Mouse (Mus musculus): Measurements from ENCODE around the gene Trim29. TPM values are rescaled to one million over a fixed set of nuclear protein-coding genes. Genes with fewer than 3 reads are reported as not detected.

Gene Trim29
- total RNA-seq, 2 experiments from 2014 or later, result not detected

DNA sequence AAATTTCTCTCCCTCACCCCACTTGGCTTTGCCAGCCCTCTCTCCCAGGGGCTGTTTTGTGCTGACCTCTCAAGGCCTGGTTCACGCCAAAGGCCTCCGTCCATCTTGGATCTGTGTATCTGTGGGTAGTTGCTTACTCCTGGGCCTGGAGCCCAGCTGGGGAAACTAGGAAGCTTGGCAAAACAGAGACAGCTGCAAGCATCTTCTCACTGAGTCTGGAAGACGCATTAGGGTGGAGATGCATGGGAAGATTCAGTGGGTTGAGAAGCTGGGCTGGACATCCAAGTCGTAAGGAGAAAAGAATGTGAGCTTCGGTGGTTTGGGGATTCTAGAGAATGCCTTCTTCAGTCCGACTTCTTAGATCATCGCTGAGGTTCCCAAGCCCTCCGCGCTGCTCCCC lies 36.9 kb upstream of the Trim29 start:
- no peak for TF ChIP-seq CTCF (IDR thresholded peaks at IDR 0.05)
- Histone ChIP-seq H3K27ac (no peak overlapping the region), H3K4me3 (no peak overlapping the region)
- intact Hi-C loops (cut with DNase I), result no loop called here
- no peak for DNase-seq (ENCODE audit: extremely low spot score in 1 of 2, low spot score in 2 of 2)

DNA sequence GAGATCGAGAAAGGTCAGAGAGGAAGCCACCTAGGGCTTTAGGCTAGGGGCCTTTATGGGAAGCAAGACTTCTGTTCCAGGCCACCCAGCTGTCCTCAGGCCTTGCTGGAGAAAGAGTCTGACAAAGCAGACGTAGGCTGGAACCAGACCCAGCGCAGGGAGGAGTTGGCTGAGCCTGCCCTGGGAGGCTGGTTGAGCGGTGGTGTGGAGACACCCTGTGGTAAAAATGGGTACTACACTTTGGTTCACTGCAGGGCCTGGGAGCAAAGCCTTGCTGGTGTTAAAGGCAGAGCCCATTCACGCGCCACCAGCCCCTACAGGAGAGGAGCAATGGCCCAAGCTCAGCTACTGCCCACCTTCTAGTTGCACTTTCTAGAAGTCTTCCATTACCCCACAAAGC lies 26.4 kb upstream of the Trim29 start:
- intact Hi-C loops (cut with DNase I), result loop anchor here (1.0 to 5.0 kb wide), 3 partner anchors 63 to 282 kb away; no protein-coding TSS in a partner anchor
- no peak overlapping the region for H3K4me3 ChIP-seq
- H3K27ac ChIP-seq, result no peak overlapping the region
- DNase-seq (ENCODE audit: extremely low spot score in 1 of 2, low spot score in 2 of 2), result peak; percentile 78 to 81
- peak; percentile 97 for TF ChIP-seq CTCF (IDR thresholded peaks at IDR 0.05)

DNA sequence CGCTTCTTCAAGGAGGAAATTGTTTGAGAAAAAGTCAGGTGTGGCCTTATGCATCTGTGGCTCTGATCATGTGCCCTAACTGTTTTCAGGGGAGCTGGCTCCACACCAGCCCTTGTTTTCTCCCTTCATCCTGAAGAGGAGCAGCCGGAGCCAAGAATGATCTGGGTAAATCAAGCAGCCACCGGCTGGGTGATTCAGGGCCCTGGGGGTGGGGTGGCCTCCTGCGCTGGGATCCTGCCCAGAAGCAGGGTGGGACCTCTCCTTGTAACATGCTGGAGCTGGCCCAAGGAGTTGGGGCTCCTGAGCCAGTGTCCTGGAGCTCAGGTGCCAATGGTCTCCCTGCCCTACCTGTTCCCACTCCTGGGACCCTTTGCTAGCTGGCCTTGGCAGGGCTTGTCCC lies 25.4 kb upstream of the Trim29 start:
- Histone ChIP-seq H3K4me3 (no peak overlapping the region), H3K27ac (no peak overlapping the region)
- no peak for TF ChIP-seq CTCF (IDR thresholded peaks at IDR 0.05)
- intact Hi-C loops (cut with DNase I), result no loop called here
- DNase-seq (ENCODE audit: extremely low spot score in 1 of 2, low spot score in 2 of 2), result no peak

DNA sequence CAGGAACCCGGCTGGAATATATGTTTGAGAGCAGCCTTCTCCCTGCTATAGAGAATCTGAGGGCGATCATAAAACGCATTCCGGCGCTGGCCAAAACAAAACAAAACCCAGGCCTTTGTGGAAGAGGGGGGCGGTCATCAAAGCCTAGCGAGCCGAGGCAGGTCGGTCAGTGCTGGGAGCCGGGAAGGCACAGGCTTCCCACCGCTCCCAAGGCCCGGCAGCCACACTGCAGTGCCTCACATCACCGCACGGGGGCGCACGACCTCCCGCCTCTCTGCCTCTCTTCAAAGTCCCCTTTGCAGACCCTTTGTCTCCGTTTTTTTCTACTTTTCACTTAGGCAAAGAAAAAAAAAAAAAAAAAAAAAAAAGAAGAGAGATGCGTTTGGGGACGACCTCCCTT lies 23.8 kb upstream of the Trim29 start:
- intact Hi-C loops (cut with DNase I), result no loop called here
- H3K4me3 ChIP-seq, result no peak overlapping the region
- peak; percentile 55 to 68 for DNase-seq (ENCODE audit: extremely low spot score in 1 of 2, low spot score in 2 of 2)
- peak; percentile 94 for TF ChIP-seq CTCF (IDR thresholded peaks at IDR 0.05)
- H3K27ac ChIP-seq, result no peak overlapping the region

DNA sequence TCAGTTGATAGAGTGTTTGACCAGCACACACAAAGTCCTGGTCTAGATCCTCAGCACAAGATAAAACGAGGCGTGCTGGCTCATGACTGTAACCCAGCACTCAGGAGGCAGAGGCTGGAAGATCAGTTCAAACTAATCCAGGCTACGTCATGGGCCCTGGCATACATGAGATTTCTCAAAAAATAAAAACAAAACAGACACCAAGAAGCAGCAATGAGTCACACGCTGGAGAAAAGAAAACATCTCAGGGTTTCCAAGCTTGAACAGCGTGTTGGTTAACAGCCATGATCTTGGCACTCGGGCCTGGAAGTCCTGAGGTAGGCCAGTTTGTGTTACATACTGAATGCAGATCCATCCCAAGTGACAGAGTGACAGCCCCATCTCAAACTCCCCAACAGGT lies 17.6 kb upstream of the Trim29 start:
- DNase-seq (ENCODE audit: extremely low spot score in 1 of 2, low spot score in 2 of 2), result no peak
- no peak for TF ChIP-seq CTCF (IDR thresholded peaks at IDR 0.05)
- Histone ChIP-seq H3K27ac (no peak overlapping the region), H3K4me3 (no peak overlapping the region)
- intact Hi-C loops (cut with DNase I), result no loop called here

DNA sequence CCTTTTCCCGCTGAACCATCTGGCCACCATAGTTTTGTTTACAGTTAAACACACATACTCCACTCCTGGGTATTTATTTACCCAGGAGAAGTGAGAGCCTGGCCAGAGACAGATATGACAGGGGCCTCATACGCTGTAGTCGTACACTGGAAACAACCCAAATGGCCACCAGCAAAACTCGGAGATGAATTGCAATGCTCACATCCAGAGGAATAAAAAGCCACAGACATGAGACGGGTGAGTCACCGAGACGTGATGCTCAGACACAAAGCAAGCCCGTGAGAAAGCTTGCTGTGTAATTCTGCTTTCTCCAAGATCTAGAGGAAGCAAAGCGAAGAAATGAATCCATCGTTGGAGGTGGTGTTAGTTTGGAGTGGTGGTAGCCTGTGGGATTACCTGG lies 10.3 kb upstream of the Trim29 start:
- Histone ChIP-seq H3K4me3 (no peak overlapping the region), H3K27ac (no peak overlapping the region)
- intact Hi-C loops (cut with DNase I), result no loop called here
- no peak for TF ChIP-seq CTCF (IDR thresholded peaks at IDR 0.05)
- no peak for DNase-seq (ENCODE audit: extremely low spot score in 1 of 2, low spot score in 2 of 2)

DNA sequence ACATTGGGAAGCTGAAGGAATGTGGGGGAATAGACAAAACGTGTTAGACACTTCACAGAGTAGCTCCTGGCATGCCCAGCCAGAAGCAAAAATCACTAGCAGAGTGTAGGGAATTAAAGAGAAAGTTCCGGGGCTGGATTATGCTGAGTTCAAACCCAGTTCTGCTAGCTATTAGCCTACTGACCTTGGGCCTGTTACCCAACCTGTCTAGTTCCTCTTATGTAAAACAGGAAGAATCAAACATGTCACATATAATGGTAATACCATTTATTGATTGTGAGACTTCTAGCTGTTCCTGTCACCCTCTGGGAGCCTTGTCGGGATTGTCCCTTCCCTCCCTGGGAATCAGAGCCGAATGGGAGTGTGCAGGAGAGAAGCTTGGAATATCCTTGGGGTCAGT lies 7.7 kb upstream of the Trim29 start:
- no peak for TF ChIP-seq CTCF (IDR thresholded peaks at IDR 0.05)

DNA sequence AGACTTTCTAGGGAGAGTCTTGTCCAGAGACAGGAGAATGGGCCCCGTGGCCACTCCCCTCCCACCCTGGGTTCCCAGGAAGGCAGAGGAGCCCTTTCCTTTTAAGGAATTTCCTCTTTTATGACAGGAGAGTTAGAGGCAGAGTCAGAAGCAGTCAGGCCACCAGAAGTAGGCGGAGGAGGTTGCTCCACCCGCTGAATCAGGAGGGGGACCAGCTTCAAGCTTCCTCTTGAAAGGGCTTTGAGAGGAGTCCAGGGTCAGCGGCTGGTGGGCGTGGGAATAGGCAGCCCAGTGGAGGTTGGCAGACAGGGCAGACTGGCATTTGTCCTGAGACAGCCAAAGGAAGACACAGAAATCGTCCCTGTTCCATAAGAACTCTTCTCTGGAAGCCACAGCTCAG lies 4.8 kb upstream of the Trim29 start:
- no peak for TF ChIP-seq CTCF (IDR thresholded peaks at IDR 0.05)

More for the DNA sequence above, 7.7 kb upstream of the Trim29 start:
- Histone ChIP-seq H3K4me3 (no peak overlapping the region), H3K27ac (no peak overlapping the region)
- no peak for DNase-seq (ENCODE audit: extremely low spot score in 1 of 2, low spot score in 2 of 2)
- intact Hi-C loops (cut with DNase I), result no loop called here

DNA sequence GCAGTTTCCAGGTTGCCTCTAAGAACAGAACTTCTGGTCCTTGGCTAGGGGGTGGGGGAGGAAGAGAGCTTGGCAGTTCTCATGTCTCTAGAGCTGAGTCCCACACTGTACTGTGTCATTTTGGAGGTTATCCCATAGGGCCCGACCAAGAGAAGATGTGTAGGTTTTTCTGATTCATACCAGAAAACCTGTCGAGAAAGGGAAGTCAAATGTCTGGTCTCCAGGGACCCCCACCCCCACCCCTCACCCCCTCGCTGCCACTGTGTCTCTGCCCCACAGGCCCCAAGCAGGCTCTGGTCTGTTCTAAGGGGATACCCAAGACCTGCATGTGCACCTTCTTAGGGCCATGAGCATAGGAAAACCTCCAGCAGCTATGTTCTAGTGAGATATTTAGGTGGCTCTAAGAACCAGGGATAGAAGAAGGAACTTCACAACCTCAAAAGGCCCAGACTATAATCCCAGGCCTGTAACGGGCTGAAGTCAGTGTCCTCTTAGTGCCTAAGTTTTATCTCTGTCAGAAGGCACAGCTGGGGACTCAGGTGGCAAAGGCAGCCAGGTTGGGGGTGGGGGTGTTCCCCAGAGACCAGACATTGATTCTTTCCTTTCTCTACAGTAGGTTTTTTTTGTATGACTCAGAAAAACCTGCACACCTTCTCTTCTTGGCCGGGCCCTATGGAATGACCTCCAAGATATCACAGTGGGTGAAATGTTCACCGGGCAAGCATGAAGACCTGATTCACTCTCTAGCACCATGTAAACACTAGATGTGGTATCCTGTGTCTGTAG lies 1.4 kb upstream of the Trim29 start:
- intact Hi-C loops (cut with DNase I), result no loop called here
- no peak overlapping the region for H3K4me3 ChIP-seq
- no peak for TF ChIP-seq CTCF (IDR thresholded peaks at IDR 0.05)
- H3K27ac ChIP-seq, result no peak overlapping the region
- no peak for DNase-seq (ENCODE audit: extremely low spot score in 1 of 2, low spot score in 2 of 2)

More for the DNA sequence above, 4.8 kb upstream of the Trim29 start:
- intact Hi-C loops (cut with DNase I), result no loop called here
- H3K4me3 ChIP-seq, result no peak overlapping the region
- no peak for DNase-seq (ENCODE audit: extremely low spot score in 1 of 2, low spot score in 2 of 2)
- no peak overlapping the region for H3K27ac ChIP-seq

DNA sequence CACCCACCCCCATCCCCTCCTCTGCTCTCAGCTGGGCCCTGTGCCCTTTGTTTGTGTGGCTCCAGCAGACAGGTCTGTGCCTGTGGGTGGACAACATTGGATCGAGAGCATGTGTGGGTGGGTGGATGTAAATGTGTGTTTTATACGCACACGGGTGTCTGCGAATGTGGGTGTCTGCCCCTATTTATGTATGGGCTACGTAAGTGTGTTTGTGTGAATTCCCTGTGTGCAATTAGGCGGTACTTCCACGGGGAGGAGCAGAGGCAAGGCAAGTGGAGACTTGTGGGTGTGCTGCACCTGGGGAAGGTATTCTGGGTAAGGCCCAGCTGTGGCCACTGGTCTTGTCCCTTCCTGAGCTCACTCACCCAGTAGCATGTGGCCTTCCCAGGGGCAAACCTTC lies 1.5 kb downstream of the Trim29 start:
- Histone ChIP-seq H3K4me3 (no peak overlapping the region), H3K27ac (no peak overlapping the region)
- intact Hi-C loops (cut with DNase I), result no loop called here
- DNase-seq (ENCODE audit: extremely low spot score in 1 of 2, low spot score in 2 of 2), result no peak
- peak; percentile 18; the same call in 1 of the 2 replicates for TF ChIP-seq CTCF (IDR thresholded peaks at IDR 0.05)

DNA sequence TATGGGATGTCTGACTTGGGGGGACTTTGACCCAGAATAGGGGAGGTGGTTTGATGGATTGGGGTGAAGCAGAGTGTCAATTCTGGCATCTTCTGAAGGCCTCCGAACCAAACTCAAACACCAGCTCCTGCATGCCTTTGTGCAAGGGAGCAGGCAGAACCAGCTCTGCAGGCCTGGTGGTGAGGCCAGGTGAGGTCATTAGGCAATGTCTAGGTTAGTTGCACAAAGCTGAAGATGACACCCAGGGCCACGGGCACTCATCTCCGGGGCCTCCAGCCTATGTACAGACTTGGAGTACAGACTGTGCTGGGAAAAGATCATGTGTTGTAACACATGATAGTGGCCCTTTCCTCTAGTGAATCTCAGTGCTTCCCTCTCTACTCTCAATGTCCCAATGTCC lies 3.2 kb downstream of the Trim29 start:
- Histone ChIP-seq H3K4me3 (no peak overlapping the region), H3K27ac (no peak overlapping the region)
- intact Hi-C loops (cut with DNase I), result no loop called here
- no peak for TF ChIP-seq CTCF (IDR thresholded peaks at IDR 0.05)
- DNase-seq (ENCODE audit: extremely low spot score in 1 of 2, low spot score in 2 of 2), result no peak

DNA sequence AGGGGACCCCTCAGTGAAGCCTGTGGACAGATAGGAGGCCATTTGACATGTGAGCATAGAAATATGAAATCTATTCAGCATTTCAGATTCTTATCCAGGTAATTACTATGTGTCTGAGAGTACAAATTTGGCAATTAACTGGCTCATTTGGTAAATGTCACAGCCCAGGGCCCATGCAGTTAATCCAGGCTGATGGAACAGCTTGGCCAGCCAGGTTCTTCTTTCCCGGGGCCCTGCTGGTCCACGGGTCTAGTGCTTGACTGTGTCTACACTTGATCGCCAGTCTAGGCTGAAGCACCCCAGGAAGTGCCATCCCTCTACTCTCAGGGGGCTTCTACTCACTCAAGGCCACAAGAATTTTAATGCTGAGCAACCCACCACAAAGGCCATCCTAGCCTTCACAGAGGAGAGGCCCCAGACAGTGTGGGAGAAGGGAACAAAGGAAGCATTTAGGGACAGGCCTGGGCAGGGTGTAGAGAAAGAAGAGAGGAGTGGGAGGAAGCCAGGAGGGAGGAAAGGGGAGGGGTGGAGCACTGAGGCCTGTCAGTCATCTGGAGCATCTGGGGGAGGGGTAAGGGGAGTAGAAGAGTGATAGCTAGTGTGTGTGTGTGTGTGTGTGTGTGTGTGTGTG lies 4.8 kb downstream of the Trim29 start:
- intact Hi-C loops (cut with DNase I), result no loop called here
- Histone ChIP-seq H3K27ac (no peak overlapping the region), H3K4me3 (no peak overlapping the region)
- TF ChIP-seq CTCF (IDR thresholded peaks at IDR 0.05), result no peak
- DNase-seq (ENCODE audit: extremely low spot score in 1 of 2, low spot score in 2 of 2), result no peak

DNA sequence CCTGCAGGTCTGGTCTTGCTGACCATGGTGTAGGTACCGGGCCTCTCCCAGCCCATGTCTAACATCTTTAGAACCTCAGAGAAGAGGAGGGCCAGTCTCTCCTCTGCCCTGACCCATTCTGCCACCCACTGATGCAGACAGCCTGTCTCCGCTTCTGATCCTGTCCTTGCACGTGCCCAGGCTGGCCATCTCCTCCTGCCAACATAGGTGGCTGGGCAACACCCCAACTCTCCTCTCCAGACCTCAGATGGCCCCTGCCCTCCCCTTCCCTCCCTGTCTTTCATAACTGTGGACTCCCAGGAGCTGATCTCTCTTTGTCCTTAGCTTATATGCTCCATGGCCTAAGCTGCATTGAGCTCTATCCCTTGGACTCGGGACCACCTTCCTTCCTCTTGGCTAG lies 5.8 kb downstream of the Trim29 start:
- Histone ChIP-seq H3K4me3 (no peak overlapping the region), H3K27ac (no peak overlapping the region)
- DNase-seq (ENCODE audit: extremely low spot score in 1 of 2, low spot score in 2 of 2), result no peak
- TF ChIP-seq CTCF (IDR thresholded peaks at IDR 0.05), result no peak
- intact Hi-C loops (cut with DNase I), result no loop called here

Data from left cerebral cortex, adult 2 months (tissue).